Mouse (Mus musculus): ENCODE results near the gene Cyp46a1.

GRCm38 (mm10) chr12:108410416-108411208 lies 76.4 kb downstream of the Cyp46a1 start:
- TF ChIP-seq CTCF (IDR thresholded peaks at IDR 0.05; ENCODE audit: extremely low read depth, insufficient read depth, low read length), result no peak
- TF ChIP-seq POLR2A (IDR thresholded peaks at IDR 0.05; ENCODE audit: extremely low read depth, insufficient read depth, low read length), result no peak

Measured in cortical plate, adult 2 months (tissue).